Mouse (Mus musculus) CH12.LX (cell line): ENCODE data around the gene Krt16. TPM values are rescaled to one million over a fixed set of nuclear protein-coding genes. Genes with fewer than 3 reads are reported as not detected.

Experiments
- DNase-seq: peaks from one replicate; pipeline ENCODE4 v3.0.0-alpha.2; 2013; ENCODE audit errors: extremely low read depth
- H3K27ac ChIP-seq: 2 replicates; pipeline ENCODE4 v1.5.1; 2012; ENCODE audit warnings: low read depth, mild to moderate bottlenecking, control low read depth, moderate library complexity; ENCODE audit not compliant: insufficient read depth
- H3K27me3 ChIP-seq: replicated peaks from 2 replicates; pipeline ENCODE3; 2012; ENCODE audit warnings: inconsistent platforms
- H3K36me3 ChIP-seq, 2 experiments: replicated peaks in 1 of 2; 2 replicates each; pipeline versions ENCODE3 to v1.6.1; 2012; ENCODE audit warnings: inconsistent platforms in 1 of 2, low read length in 1 of 2, mild to moderate bottlenecking in 1 of 2, mixed read lengths in 1 of 2, moderate library complexity in 1 of 2; ENCODE audit not compliant: control insufficient read depth in 1 of 2, insufficient read depth in 1 of 2
- H3K4me1 ChIP-seq, 2 experiments: 2 replicates each; pipeline ENCODE4 v1.6.1; 2012; ENCODE audit warnings: inconsistent platforms in 1 of 2, moderate library complexity in 1 of 2; ENCODE audit not compliant: insufficient read depth in 2 of 2, control insufficient read depth in 1 of 2
- H3K4me2 ChIP-seq: 2 replicates; pipeline ENCODE4 v1.6.1; 2012; ENCODE audit warnings: low read depth, mild to moderate bottlenecking, control low read depth; ENCODE audit not compliant: poor library complexity, insufficient read depth, severe bottlenecking
- H3K4me3 ChIP-seq, 3 experiments: fragments of 150-350 bp in 1 of 3; sonication (generic) in 1 of 3; replicated peaks in 1 of 3; 2 replicates each; pipeline versions ENCODE3 to v1.5.1; 2011 to 2012; ENCODE audit warnings: low read depth in 2 of 3, low read length in 2 of 3, mild to moderate bottlenecking in 2 of 3, moderate library complexity in 2 of 3, control low read depth in 1 of 3, improper control_type of control experiment in 1 of 3, inconsistent platforms in 1 of 3, mixed read lengths in 1 of 3; ENCODE audit not compliant: poor library complexity in 1 of 3
- H3K79me2 ChIP-seq: replicated peaks from 2 replicates; pipeline ENCODE4 v1.6.1; 2012; ENCODE audit warnings: mild to moderate bottlenecking, moderate library complexity; ENCODE audit not compliant: control insufficient read depth, poor library complexity, insufficient read depth, severe bottlenecking; ENCODE audit errors: extremely low read depth
- H3K9ac ChIP-seq: 2 replicates; pipeline ENCODE4 v1.6.1; 2012; ENCODE audit warnings: low read depth, mild to moderate bottlenecking, control low read depth, moderate library complexity; ENCODE audit not compliant: insufficient read depth
- H3K9me3 ChIP-seq: replicated peaks from 2 replicates; pipeline ENCODE3; 2012; ENCODE audit warnings: low read length, inconsistent platforms, mixed read lengths
- CHD1 ChIP-seq: IDR thresholded peaks from 2 replicates; pipeline ENCODE4 v1.6.1; 2012; ENCODE audit warnings: low read depth, low read length, improper control_type of control experiment, inconsistent platforms
- E2F4 ChIP-seq: IDR thresholded peaks from 2 replicates; pipeline ENCODE4 v1.6.1; 2011; ENCODE audit warnings: low read depth, low read length, improper control_type of control experiment; ENCODE audit not compliant: insufficient replicate concordance
- GABPA ChIP-seq: IDR thresholded peaks from 2 replicates; pipeline ENCODE4 v1.6.1; 2012; ENCODE audit warnings: low read depth, low read length, improper control_type of control experiment, inconsistent platforms; ENCODE audit not compliant: insufficient replicate concordance
- KAT2A ChIP-seq: IDR thresholded peaks from 2 replicates; pipeline ENCODE4 v1.6.1; 2012; ENCODE audit warnings: low read length, improper control_type of control experiment, inconsistent platforms; ENCODE audit not compliant: insufficient replicate concordance
- MAFK ChIP-seq: IDR thresholded peaks from 2 replicates; pipeline ENCODE4 v1.6.1; 2011; ENCODE audit warnings: low read length, improper control_type of control experiment; ENCODE audit not compliant: insufficient replicate concordance
- MAZ ChIP-seq: IDR thresholded peaks from 2 replicates; pipeline ENCODE4 v1.6.1; 2012; ENCODE audit warnings: low read depth, mild to moderate bottlenecking, inconsistent platforms, low read length, improper control_type of control experiment, moderate library complexity
- MEF2A ChIP-seq: IDR thresholded peaks from 2 replicates; pipeline ENCODE4 v1.6.1; 2014; ENCODE audit warnings: low read depth, mild to moderate bottlenecking, inconsistent platforms, low read length, improper control_type of control experiment, borderline replicate concordance
- MYC ChIP-seq: IDR thresholded peaks from 2 replicates; pipeline ENCODE4 v1.6.1; 2011; ENCODE audit warnings: low read depth, mild to moderate bottlenecking, improper control_type of control experiment, low read length
- NELFE ChIP-seq: IDR thresholded peaks from 2 replicates; pipeline ENCODE4 v1.6.1; 2011; ENCODE audit warnings: low read depth, low read length, improper control_type of control experiment
- PAX5 ChIP-seq: IDR thresholded peaks from 2 replicates; pipeline ENCODE4 v1.6.1; 2012; ENCODE audit warnings: low read length, inconsistent platforms, mixed read lengths
- POLR2A ChIP-seq: IDR thresholded peaks from 2 replicates; pipeline ENCODE4 v1.6.1; 2011; ENCODE audit warnings: low read depth, mild to moderate bottlenecking, improper control_type of control experiment, low read length
- RAD21 ChIP-seq: IDR thresholded peaks from 2 replicates; pipeline ENCODE4 v1.6.1; 2011; ENCODE audit warnings: low read depth, mild to moderate bottlenecking, low read length, improper control_type of control experiment, moderate library complexity
- RCOR1 ChIP-seq: conservative IDR thresholded peaks from 2 replicates; pipeline ENCODE4 v1.6.1; 2012; ENCODE audit warnings: low read depth, mild to moderate bottlenecking, inconsistent platforms, low read length, improper control_type of control experiment
- SIN3A ChIP-seq: IDR thresholded peaks from 2 replicates; pipeline ENCODE4 v1.6.1; 2012; ENCODE audit warnings: low read length, improper control_type of control experiment, inconsistent platforms
- SMC3 ChIP-seq: IDR thresholded peaks from 2 replicates; pipeline ENCODE4 v1.6.1; 2011; ENCODE audit warnings: low read depth, low read length, improper control_type of control experiment
- TBP ChIP-seq: conservative IDR thresholded peaks from 2 replicates; pipeline ENCODE4 v1.6.1; 2011; ENCODE audit warnings: low read depth, low read length, improper control_type of control experiment
- USF2 ChIP-seq: conservative IDR thresholded peaks from 2 replicates; pipeline ENCODE4 v1.6.1; 2011; ENCODE audit warnings: low read depth, low read length, improper control_type of control experiment
- ZMIZ1 ChIP-seq: IDR thresholded peaks from 2 replicates; pipeline ENCODE4 v1.6.1; 2012; ENCODE audit warnings: low read depth, mild to moderate bottlenecking, inconsistent platforms, low read length, improper control_type of control experiment
- dilution Hi-C: fragments of 300-500 bp; cut with MboI; formaldehyde crosslinking; loops from 2 replicates; pipeline ENCODE4 v1.14.3; 2020; ENCODE audit warnings: low sequenced_read_pairs; ENCODE audit not compliant: extremely low pct_unique_long_range_greater_than_20kb, extremely low pct_ligation_motif_present
- in situ Hi-C: fragments of 300-500 bp; cut with MboI; formaldehyde crosslinking; loops from 3 replicates; pipeline ENCODE4 v1.14.3; 2019; ENCODE audit warnings: low sequenced_read_pairs, low pct_ligation_motif_present, low pct_unique_long_range_greater_than_20kb, mixed read lengths
- polyA plus RNA-seq: library from polyadenylated mRNA; unstranded; fragments of >175 nt; gene quantifications from 2 replicates; pipeline ENCODE4 v1.2.1, GENCODE M21; 2012; ENCODE audit warnings: low read depth; ENCODE audit not compliant: insufficient read length
- total RNA-seq, 2 experiments: library from RNA; depleted of rRNA; stranded (reverse); fragments of 300-350 nt in 1 of 2; fragments of >200 nt in 1 of 2; gene quantifications; 2 replicates each; pipeline ENCODE4 v1.2.3; 2012 to 2014

Gene Krt16
- total and polyA plus RNA-seq, 3 experiments: 0.08 TPM; not detected in 2

DNA sequence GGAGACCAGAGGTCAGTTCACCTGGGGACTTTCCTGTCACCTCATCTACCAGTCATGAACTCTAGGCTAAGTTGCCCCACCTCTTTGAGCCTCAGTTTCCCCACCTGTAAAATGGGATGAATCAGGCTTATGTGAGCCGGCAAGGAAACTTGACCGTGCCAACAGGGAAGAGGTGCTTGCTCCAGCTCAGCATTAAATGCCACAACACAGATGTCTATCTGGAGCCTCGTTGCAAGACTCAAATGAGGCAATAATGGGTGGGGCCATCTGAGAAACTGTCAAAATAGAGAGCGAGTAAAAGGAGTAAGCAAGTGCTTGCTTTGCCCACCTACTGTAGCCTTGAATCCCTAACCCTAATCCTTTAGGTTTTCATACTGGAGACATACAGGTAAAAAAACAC is 29.4 kb downstream of the Krt16 start:
- DNase-seq: no peak
- no peak overlapping the region for H3K27ac ChIP-seq
- in situ Hi-C loops: no loop called here
- dilution Hi-C loops: no loop called here
- H3K36me3 ChIP-seq: no peaks in the 10 kb centered on the region
- no peak overlapping the region for H3K4me3 ChIP-seq
- TF ChIP-seq SMC3 (no peak), CHD1 (no peak), GABPA (no peak), USF2 (no peak)
- H3K4me1 ChIP-seq: peaks cover 0 to 4% of the 10 kb centered on the region in 2 experiments; a peak in 1 of 4 replicates
- peaks cover 78% of the 10 kb centered on the region for H3K27me3 ChIP-seq
- H3K9ac ChIP-seq: no peak overlapping the region
- H3K9me3 ChIP-seq: peaks cover 7% of the 10 kb centered on the region
- H3K4me2 ChIP-seq: no peak overlapping the region
- H3K79me2 ChIP-seq: no peaks in the 10 kb centered on the region

GRCm38 (mm10) chr11:100208542-100208941 is 40.2 kb downstream of the Krt16 start:
- no peak overlapping the region for H3K4me2 ChIP-seq
- no peak overlapping the region for H3K9ac ChIP-seq
- H3K79me2 ChIP-seq: no peaks in the 10 kb centered on the region
- H3K27me3 ChIP-seq: peaks cover 76% of the 10 kb centered on the region
- H3K36me3 ChIP-seq: no peaks in the 10 kb centered on the region
- H3K9me3 ChIP-seq: no peaks in the 10 kb centered on the region
- DNase-seq: no peak
- dilution Hi-C loops: no loop called here
- in situ Hi-C loops: no loop called here
- peaks cover 0 to 5% of the 10 kb centered on the region in 2 experiments; a peak in 1 of 4 replicates for H3K4me1 ChIP-seq
- no peak overlapping the region for H3K4me3 ChIP-seq
- no peak overlapping the region for H3K27ac ChIP-seq
- TF ChIP-seq MAZ: no peak
- TF ChIP-seq MAFK: no peak
- TF ChIP-seq PAX5: no peak
- no peak for TF ChIP-seq RCOR1
- no peak for TF ChIP-seq RAD21
- no peak for TF ChIP-seq ZMIZ1
- TF ChIP-seq E2F4: no peak
- no peak for TF ChIP-seq SIN3A
- no peak for TF ChIP-seq NELFE
- TF ChIP-seq USF2: no peak
- no peak for TF ChIP-seq MEF2A
- TF ChIP-seq POLR2A: no peak
- no peak for TF ChIP-seq MYC
- no peak for TF ChIP-seq KAT2A
- no peak for TF ChIP-seq TBP
